Mouse (Mus musculus): ENCODE results near the gene Clec4g. TPM values are rescaled to one million over a fixed set of nuclear protein-coding genes. Genes with fewer than 3 reads are reported as not detected.
A peak's percentile ranks its signal among the peaks of the same experiment; 100 is the strongest.
"Not testable (repeated sequence)": the region's sequence is repeated elsewhere in the genome, so short reads cannot be mapped to it uniquely, and the experiment has no call there.

Gene Clec4g
- not detected for polyA plus RNA-seq (2017; shearing (Covaris generic))

- ATAC-seq: no peak
Observed at GRCm38 (mm10) chr8:3720551-3720950, at the start of gene Clec4g. TSS of gene Clec4g (minus strand) at chr8:3720651.

GRCm38 (mm10) chr8:3768641-3769040 lies 48.2 kb upstream of the Clec4g start:
- ATAC-seq: not testable (repeated sequence)

DNA sequence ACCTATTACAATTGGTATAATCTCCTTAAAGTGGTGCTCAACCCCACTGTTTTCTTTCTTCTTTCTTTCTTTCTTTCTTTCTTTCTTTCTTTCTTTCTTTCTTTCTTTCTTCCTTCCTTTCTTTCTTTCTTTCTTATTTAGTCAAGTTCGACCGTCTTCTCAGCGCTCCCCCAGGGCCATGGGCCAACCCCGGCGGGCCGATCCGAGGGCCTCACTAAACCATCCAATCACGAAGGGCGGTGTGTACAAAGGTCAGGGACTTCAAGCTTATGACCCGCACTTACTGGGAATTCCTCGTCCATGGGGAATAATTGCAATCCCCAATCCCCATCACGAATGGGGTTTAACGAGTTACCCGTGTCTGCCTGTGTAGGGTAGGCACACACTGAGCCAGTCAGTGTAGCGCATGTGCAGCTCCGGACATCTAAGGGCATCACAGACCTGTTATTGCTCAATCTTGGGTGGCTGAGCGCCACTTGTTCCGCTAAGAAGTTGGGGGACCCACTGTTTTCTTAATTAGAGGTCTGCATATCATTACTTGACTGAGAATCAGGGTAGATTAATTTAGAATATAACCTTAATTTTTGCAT lies 33.9 kb upstream of the Clec4g start:
- ATAC-seq: peak; percentile 90

DNA sequence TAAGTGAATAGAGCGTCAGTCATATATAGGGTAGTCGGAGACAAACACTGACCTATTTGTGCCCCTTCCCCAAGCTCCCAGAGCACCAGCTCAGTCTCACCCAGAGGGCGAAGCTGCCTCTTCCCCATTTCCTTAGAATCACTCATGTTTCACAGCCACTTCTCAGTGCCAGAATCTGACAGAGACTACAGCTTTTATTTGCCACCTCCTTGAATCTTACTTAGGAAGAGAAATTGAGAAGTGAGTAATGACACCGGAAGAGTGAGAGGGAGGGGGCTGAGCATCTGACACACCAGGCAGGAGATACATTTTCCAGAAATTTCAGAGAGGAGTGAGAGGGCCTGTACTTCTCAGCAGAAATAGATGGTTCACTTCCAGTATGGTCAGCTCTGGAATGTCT lies 28.3 kb upstream of the Clec4g start, which contains the start of gene Cd209a:
TSS of gene Cd209a (minus strand) at position 224 of the 400 bp plus-strand sequence.
- no peak for ATAC-seq

DNA sequence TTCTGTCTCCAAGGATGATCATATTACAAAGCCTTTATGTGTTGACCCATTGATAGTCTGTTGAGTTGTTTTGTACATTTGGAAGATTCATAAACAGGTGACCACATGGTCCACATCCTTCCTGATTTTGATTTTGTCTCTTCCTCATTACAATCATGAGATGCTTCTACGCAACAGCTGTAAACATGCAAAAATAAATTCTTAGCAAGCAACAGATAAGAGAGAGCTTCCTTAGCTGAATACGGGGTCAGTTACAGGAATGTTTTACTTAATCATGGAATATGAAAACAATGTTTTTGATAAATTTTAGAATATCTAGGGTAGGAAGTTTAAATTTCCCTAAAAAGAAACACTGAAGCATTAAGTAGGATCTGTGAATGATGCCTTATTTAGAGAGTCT lies 16.5 kb upstream of the Clec4g start:
- ATAC-seq: no peak

DNA sequence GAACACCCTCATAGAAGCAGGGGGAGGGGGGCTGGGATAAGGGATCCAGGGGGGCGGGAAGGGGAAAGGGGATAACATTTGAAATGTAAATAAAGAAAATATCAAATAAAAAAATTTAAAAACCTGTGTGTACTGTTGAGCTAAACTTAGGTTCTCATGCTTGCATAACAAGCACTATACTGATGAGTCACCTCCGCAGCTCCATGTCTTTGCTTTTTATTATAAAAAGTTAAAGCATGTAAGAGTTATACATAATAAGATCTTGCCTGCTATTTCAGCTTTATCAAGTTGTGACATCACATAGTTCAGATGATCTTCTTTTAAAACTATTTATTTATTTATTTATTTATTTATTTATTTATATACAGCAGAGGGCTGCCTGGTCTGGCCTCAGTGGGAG lies 15.1 kb upstream of the Clec4g start:
- ATAC-seq: no peak

DNA sequence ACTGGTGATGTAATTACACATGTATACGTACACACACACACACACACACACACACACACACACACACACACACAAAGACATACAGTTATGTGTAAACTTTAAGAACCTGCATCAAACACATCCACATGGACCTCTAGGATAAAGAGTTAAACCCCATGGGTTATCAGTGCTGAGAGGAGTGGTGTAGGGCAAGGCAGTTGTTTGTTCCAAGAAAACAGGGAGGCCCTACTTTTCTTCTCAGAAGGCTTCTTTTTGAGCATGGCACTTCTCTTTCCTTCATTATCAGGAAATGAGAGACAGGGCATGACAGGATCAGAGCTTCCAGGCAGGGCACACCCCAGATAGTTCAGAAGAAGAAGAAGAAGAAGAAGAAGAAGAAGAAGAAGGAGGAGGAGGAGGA lies 13.6 kb upstream of the Clec4g start:
- no peak for ATAC-seq

DNA sequence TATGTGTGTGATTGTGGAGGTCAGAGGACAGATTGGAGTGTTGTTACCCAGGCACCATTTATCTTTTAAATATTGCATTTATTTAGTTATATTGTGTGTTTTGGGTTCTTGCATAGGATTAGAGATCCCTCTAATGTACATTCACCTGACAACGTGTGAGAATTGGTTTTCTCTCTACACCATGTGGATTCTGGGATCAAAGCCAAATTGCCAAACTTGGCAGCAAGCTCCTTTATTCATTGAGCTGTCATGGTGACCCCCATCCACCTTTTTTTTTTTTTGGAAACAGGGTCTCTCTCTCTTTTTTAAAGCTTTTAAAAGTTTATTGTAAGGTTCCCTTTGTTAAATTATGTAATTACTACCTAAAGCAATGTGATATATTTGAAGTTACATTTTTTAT lies 590 bp upstream of the Clec4g start:
- ATAC-seq: no peak

DNA sequence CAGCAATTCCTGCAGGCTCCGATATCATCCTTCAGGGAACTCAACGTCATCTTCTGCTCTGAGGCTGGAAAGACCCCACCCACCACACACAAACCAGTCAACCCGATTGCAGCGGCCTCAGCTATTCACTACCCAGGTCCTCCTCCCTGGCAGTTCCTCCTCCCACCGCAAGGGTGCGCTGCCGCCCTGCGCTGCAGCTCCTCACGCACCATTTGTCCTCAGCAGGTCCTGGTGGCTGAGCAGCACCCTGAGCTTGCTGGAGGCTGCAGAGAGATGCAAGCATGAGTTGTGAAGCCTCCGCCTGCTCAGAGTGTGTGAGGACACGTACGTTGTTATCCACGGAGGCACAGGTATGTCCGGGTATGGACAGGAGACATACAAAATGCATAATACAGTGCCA lies 1.9 kb downstream of the Clec4g start:
- no peak for ATAC-seq

DNA sequence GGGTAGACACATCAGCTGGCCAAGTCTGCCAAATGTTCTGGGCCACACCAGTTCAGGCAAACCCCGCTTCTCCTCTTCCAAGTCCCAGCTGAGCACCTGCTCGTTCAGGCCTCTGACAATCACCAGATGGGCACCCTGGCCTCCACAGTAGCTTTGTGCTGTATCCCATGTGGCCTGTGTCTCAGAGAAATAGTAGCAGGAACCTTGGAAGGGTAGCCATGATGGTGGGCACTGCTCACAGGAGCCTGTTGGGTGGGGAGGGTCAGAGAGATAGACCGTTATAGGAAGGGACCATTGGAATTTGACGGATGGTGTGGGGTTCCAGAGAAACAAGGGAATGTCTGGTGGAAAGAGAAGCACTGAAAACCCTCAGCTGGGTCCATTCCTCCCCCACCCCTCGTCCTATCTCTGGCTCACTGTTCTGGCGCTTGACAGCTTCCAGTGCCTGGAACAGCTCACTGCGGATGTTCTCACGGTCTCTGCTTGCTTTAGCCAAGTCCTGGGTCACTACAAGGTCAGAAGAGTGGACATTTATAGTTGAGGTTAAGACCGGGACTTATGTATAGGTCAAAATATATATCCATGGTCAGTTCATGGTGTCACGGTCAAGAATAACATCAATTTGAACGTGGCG lies 3.0 kb downstream of the Clec4g start:
- ATAC-seq: no peak

DNA sequence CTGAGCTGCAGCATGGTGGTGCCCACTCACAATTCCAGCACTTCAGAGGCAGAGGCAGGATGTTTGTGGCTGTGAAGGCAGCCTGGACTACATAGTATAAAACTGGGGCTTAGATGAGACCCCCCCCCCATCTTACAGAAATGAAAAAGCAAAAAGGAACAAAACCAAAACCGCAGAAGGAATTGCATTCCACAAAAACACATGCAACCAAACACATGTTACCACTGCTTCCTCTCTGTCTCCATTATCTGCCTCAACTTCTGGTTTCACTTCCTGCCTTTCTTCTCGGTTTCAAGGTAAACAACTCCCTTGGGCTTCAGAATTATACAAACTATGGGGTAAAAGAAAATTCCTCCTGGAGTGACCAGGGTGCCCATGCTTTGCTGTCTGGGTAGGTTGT lies 8.8 kb downstream of the Clec4g start:
- no peak for ATAC-seq

- no peak for ATAC-seq
Observed at GRCm38 (mm10) chr8:3710312-3710711, 10.1 kb downstream of the Clec4g start.

DNA sequence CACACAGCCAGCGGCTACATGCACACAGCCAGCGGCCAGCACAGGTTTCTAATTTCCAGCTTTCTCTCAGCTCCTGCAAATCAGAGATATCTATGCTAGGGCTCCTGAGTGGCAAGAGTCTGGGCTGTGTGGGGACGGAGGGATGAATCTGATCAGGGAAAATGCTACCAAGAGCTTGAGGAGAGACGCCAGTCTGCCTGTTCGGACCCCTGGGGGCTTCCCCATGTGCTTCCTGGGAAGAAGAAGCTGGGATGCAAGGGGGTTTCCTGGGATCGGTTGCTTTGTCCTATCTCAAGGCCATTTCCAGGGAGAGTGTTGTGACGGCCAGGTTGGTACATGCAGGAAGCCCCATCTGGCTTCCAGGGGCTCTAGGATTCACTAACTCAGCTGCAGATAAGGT lies 12.8 kb downstream of the Clec4g start:
- ATAC-seq: no peak

GRCm38 (mm10) chr8:3705711-3706110 lies 14.7 kb downstream of the Clec4g start:
- no peak for ATAC-seq

DNA sequence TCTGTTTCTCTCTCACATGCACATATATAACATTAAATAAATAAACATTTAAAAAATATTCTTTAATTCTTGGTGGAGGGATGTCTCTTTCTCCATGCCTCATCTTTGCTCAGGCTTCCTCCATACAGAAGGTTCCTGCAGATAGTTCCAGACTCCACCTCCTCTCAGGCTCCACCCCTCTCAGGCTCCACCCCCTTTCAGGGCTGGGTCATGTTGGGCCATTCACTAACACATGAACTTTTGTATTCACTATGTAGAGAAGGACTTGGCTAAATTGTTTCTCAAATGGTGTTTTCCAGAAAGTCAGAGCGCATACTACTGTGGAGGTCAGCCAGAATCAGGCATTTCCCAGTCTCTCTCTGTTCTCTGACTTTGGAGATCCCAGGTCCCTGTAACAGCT lies 19.0 kb downstream of the Clec4g start:
- no peak for ATAC-seq

DNA sequence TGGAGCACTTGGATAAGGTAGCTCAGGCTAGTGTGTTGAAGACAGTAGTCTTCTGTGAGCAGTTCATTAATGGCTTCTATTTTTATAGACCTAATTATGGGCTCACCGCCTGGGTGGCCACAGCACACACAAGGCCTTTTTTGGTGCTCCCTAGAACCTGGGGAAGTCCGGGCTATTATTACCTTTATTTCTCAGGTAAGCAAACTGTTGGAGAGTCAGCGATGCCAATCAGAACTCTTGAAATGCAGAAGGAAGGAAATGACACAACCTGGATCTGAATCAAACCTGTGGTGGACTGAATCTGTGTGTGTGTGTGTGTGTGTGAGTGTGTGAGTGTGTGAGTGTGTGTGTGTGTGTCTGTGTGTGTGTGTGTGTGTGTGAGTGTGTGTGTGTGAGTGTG lies 26.3 kb downstream of the Clec4g start, which contains the start of gene Fcer2a:
TSS of gene Fcer2a (minus strand) at position 55 of the 400 bp plus-strand sequence.
- ATAC-seq: no peak

- ATAC-seq: no peak
Observed at GRCm38 (mm10) chr8:3690774-3691173, 29.7 kb downstream of the Clec4g start.

DNA sequence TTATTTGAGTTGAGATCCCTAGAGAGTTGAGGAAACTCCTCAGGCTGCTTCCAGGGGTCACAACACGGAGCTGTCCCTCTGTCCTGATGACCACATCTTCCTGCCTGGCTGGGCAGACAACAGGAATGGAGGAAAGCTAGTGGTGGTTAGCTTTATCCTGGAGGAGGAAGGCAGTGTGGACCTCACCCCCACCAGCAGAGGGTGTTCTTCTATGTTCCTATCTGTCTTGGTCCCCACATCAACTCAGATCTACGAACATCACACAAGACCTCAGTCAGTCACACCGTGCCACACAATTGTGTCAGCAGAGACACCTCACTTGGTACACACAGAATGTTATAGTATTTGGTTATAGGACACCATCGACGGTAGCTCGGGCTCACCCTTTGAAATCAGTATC lies 32.9 kb downstream of the Clec4g start:
- no peak for ATAC-seq

DNA sequence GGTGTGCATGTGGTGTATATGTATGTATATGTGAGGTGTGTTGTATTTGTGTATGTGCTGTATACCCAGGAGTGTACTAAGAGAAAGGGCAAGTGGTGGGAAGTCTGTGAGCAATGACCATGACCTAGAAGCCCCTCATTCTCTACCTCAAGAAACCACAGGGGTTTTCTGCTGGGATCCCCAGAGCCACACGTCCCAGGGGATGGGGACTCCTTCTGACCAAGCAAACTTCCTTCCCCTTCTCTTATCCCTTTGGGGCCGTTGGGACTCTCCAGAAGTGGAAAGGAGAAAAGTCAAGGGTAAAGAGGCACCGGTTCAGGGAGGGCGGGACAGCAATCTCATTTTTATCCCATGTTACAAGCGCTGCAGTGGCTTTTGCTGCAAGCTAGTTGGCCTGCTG lies 35.0 kb downstream of the Clec4g start:
- no peak for ATAC-seq

DNA sequence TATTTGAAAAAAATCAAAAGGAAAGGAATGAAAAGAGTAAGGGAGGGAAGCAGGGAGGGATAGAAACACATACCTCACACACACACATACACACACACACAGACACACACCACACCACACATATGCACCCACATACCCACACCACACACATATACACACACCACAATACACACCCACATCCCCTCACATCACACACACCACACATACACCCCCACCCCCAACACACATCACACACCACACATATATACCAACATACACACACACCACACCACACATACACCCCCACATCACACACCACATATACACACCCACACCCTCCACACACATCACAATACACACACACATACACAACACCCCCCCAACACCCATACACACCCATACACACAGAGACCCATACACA lies 35.9 kb downstream of the Clec4g start:
- ATAC-seq: no peak

GRCm38 (mm10) chr8:3683408-3684176 lies 36.9 kb downstream of the Clec4g start:
- no peak for ATAC-seq

DNA sequence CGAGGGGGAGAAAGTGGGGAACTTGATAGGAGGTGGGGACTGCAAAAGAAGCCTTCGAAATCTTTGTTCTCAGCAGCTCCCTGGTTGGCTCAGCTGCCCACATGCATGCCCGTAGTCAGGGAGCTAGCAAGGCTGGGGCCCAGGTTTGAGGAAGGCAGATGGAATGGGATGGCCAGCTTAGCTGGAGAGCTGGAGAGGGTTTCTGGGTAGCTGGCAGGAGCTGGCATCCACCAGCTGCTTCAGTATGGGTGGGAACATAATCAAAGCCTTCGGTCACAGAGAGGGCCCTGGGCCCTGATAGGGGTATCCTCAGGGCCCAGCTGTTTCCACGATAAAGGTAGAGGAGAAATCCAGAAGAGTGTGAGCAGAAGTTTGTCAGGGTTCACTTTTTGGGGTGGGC lies 38.0 kb downstream of the Clec4g start:
- no peak for ATAC-seq

GRCm38 (mm10) chr8:3679656-3680055 lies 40.8 kb downstream of the Clec4g start:
- no peak for ATAC-seq

- no peak for ATAC-seq
Observed at GRCm38 (mm10) chr8:3679236-3679635, 41.2 kb downstream of the Clec4g start.
